ENCODE assay signal across 8 mouse cellular contexts in genomic region chr9:22476265-22476664, GRCm38 (mm10). TPM values are rescaled to one million over a fixed set of nuclear protein-coding genes. Genes with fewer than 3 reads are reported as not detected.
DNase-seq lines count a peak whose midpoint lies in the region; ATAC-seq and TF ChIP-seq lines count a peak whose summit lies in the region.

No protein-coding gene starts in this region.

- peak overlapping the region; percentile 64 for H3K4me3 ChIP-seq in heart, embryonic 11.5 days (ENCODE audit: low read depth, low read length)
- H3K4me3 ChIP-seq in G1E (ENCODE audit: low read depth, low read length) = peak overlapping the region; percentile 72
- peak overlapping the region; percentile 64 for H3K4me3 ChIP-seq in erythroblast, embryonic 14.5 days (replicated peaks)
- peak overlapping the region; percentile 50 for H3K4me3 ChIP-seq in midbrain, embryonic 15.5 days

- H3K27me3 ChIP-seq in heart, embryonic 11.5 days (ENCODE audit: control insufficient read depth, insufficient read depth, low read length) = no peaks in the 10 kb centered on the region
- H3K27me3 ChIP-seq in G1E (ENCODE audit: insufficient read depth, low read length) = no peaks in the 10 kb centered on the region
- H3K27me3 ChIP-seq in erythroblast, embryonic 14.5 days (ENCODE audit: control insufficient read depth) = no peaks in the 10 kb centered on the region
- H3K27me3 ChIP-seq in midbrain, embryonic 15.5 days (replicated peaks) = no peaks in the 10 kb centered on the region

- no peak overlapping the region for H3K27ac ChIP-seq in heart, embryonic 11.5 days (ENCODE audit: low read depth, low read length)
- H3K27ac ChIP-seq in midbrain, embryonic 15.5 days = peak overlapping the region; percentile 83

- no peaks in the 10 kb centered on the region for H3K36me3 ChIP-seq in heart, embryonic 11.5 days (ENCODE audit: control insufficient read depth, insufficient read depth, low read length)
- H3K36me3 ChIP-seq in G1E (replicated peaks) = peaks cover 5% of the 10 kb centered on the region
- no peaks in the 10 kb centered on the region for H3K36me3 ChIP-seq in erythroblast, embryonic 14.5 days (ENCODE audit: control insufficient read depth)
- H3K36me3 ChIP-seq in midbrain, embryonic 15.5 days (replicated peaks) = no peaks in the 10 kb centered on the region

- H3K9ac ChIP-seq in heart, embryonic 11.5 days (ENCODE audit: low read depth, low read length) = peak overlapping the region; percentile 73
- H3K9ac ChIP-seq in midbrain, embryonic 15.5 days = peak overlapping the region; percentile 52

- no peaks in the 10 kb centered on the region for H3K9me3 ChIP-seq in heart, embryonic 11.5 days (replicated peaks; ENCODE audit: control insufficient read depth, low read length)
- no peaks in the 10 kb centered on the region for H3K9me3 ChIP-seq in G1E (replicated peaks)
- no peaks in the 10 kb centered on the region for H3K9me3 ChIP-seq in erythroblast, embryonic 14.5 days (ENCODE audit: control insufficient read depth, low read length)
- no peaks in the 10 kb centered on the region for H3K9me3 ChIP-seq in midbrain, embryonic 15.5 days

- peak overlapping the region; percentile 94 for H3K4me2 ChIP-seq in heart, embryonic 11.5 days
- peak overlapping the region; percentile 76 for H3K4me2 ChIP-seq in midbrain, embryonic 15.5 days

- H3K4me1 ChIP-seq in heart, embryonic 11.5 days (ENCODE audit: control insufficient read depth, insufficient read depth, low read length) = no peaks in the 10 kb centered on the region
- H3K4me1 ChIP-seq in G1E (ENCODE audit: insufficient read depth, low read depth, low read length) = peaks cover 26% of the 10 kb centered on the region
- peaks cover 26% of the 10 kb centered on the region for H3K4me1 ChIP-seq in erythroblast, embryonic 14.5 days (ENCODE audit: control insufficient read depth)
- H3K4me1 ChIP-seq in midbrain, embryonic 15.5 days = peaks cover 17% of the 10 kb centered on the region

- 5% methylated on average over 10 of the region's 10 CpGs for WGBS in heart, embryonic 11.5 days (ENCODE audit: insufficient replicate concordance)
- WGBS in midbrain, embryonic 15.5 days = 4% methylated on average over 10 of the region's 10 CpGs

- TF ChIP-seq CTCF in G1E (IDR thresholded peaks at IDR 0.05; ENCODE audit: low read depth, low read length) = no peak

- ATAC-seq in heart, embryonic 11.5 days (replicated peaks; ENCODE audit: insufficient number of reproducible peaks, low FRiP score, low TSS enrichment) = no peak
- no peak for ATAC-seq in G1E (ENCODE audit: extremely low read depth, insufficient number of reproducible peaks, low FRiP score, poor library complexity, severe bottlenecking)
- peak; percentile 19 for ATAC-seq in midbrain, embryonic 15.5 days (replicated peaks)

- DNase-seq in heart, postnatal 4 days = no peak
- no peak for DNase-seq in G1E (ENCODE audit: low spot score)
- peak; percentile 23 for DNase-seq in kidney, adult 9 months
- no peak for DNase-seq in urinary bladder, postnatal 14 days (ENCODE audit: low spot score)
- no peak for DNase-seq in left cerebral cortex, adult 11 months (ENCODE audit: low spot score)

RNA-seq across cellular contexts. Expression of gene Bbs9, which starts 0.8 kb away (rescaled TPM):
- polyA plus RNA-seq in heart, embryonic 11.5 days (2014; fragmentation: Nextera tagmentation; extraction: Ambion mirVana) = 8.2 and 8.6 TPM in 2 replicates
- 10 to 100 TPM; 14.0 to 15.9 TPM for total RNA-seq in heart, postnatal 4 days (2021)
- total RNA-seq in G1E (2014; fragmentation: Nextera tagmentation) (18.5 and 26.9 TPM in 2 replicates), G1E (2017) (12.8 and 18.4 TPM in 2 replicates)
- polyA plus RNA-seq in G1E (2012) = 1.1 and 3.3 TPM in 2 replicates
- polyA plus RNA-seq in erythroblast, embryonic 14.5 days (2012) = 0.03 TPM in 1 of 2 replicates, not detected in the other
- 24.9 and 25.0 TPM in 2 replicates for polyA plus RNA-seq in midbrain, embryonic 15.5 days (2015; fragmentation: Nextera tagmentation; extraction: Ambion mirVana)

RNA-seq across cellular contexts. Expression of gene Rp9, which starts 6.7 kb away (rescaled TPM):
- polyA plus RNA-seq in heart, embryonic 11.5 days (2014; fragmentation: Nextera tagmentation; extraction: Ambion mirVana) = 42.4 and 48.0 TPM in 2 replicates
- total RNA-seq in heart, postnatal 4 days (2021) = 10 to 100 TPM; 44.7 to 46.9 TPM
- 119 and 130 TPM in 2 replicates for total RNA-seq in G1E (2014; fragmentation: Nextera tagmentation)
- 100 and 113 TPM in 2 replicates for total RNA-seq in G1E (2017)
- polyA plus RNA-seq in G1E (2012) = 104 TPM in 2 replicates
- 2.9 and 3.1 TPM in 2 replicates for polyA plus RNA-seq in erythroblast, embryonic 14.5 days (2012)
- polyA plus RNA-seq in midbrain, embryonic 15.5 days (2015; fragmentation: Nextera tagmentation; extraction: Ambion mirVana) = 70.9 TPM in 2 replicates

RNA-seq across cellular contexts. Expression of gene Gm17545, which starts 22.2 kb away (rescaled TPM):
- polyA plus RNA-seq in heart, embryonic 11.5 days (2014; fragmentation: Nextera tagmentation; extraction: Ambion mirVana) = not detected in 2 replicates
- not detected for total RNA-seq in heart, postnatal 4 days (2021)
- total RNA-seq in G1E (2014; fragmentation: Nextera tagmentation) (not detected in 2 replicates), G1E (2017) (not detected in 2 replicates)
- polyA plus RNA-seq in G1E (2012) = not detected in 2 replicates
- polyA plus RNA-seq in erythroblast, embryonic 14.5 days (2012) = not detected in 2 replicates
- polyA plus RNA-seq in midbrain, embryonic 15.5 days (2015; fragmentation: Nextera tagmentation; extraction: Ambion mirVana) = not detected in 2 replicates

Comparison
In these comparisons a context has a peak if more than half of its experiments do, and no peak if none do; other contexts are left out.
1. RNA of gene Rp9, which starts 6.7 kb away (polyA plus RNA-seq): 104 TPM in G1E, 70.9 TPM in midbrain, embryonic 15.5 days and 42.4 to 48.0 TPM in heart, embryonic 11.5 days; 2.9 to 3.1 TPM in erythroblast, embryonic 14.5 days; every median in the first group is over 10 times any median in the second.
2. Peak in every context shown above with its lines, with median percentiles within 50 percentile points of each other: H3K4me3 ChIP-seq.